Mouse (Mus musculus) brain, embryonic 14.5 days (tissue): ENCODE measurements at regions not wholly inside any gene's neighbourhood (a gene's known extent, or its start where the extent isn't known, plus 50 kb on each side); places are given as distances from the start of the nearest gene placed in this dataset.

Experiments used
- DNase-seq: peaks from one replicate; pipeline ENCODE4 v3.0.0-alpha.2; 2011; ENCODE audit warnings: low read depth
- CTCF ChIP-seq: fragments of 200-500 bp; IDR thresholded peaks from 2 replicates; pipeline ENCODE4 v1.5.1; 2012; ENCODE audit warnings: inconsistent platforms, mild to moderate bottlenecking, moderate library complexity, borderline replicate concordance; ENCODE audit not compliant: insufficient read depth, insufficient read length; ENCODE audit errors: extremely low read depth
- POLR2A ChIP-seq: fragments of 200-500 bp; IDR thresholded peaks from 2 replicates; pipeline ENCODE4 v1.6.1; 2012; ENCODE audit warnings: mild to moderate bottlenecking, inconsistent platforms, borderline replicate concordance; ENCODE audit not compliant: poor library complexity, insufficient read depth, insufficient read length, severe bottlenecking; ENCODE audit errors: extremely low read depth

GRCm38 (mm10) chr17:68057264-68057663 is 53.3 kb upstream of the Arhgap28 start:
- no peak for DNase-seq
- no peak for TF ChIP-seq POLR2A
- TF ChIP-seq CTCF = no peak

GRCm38 (mm10) chr17:68060455-68060854 is 56.5 kb upstream of the Arhgap28 start:
- TF ChIP-seq CTCF (no peak), POLR2A (no peak)
- no peak for DNase-seq

GRCm38 (mm10) chr17:68065751-68066150 is 61.8 kb upstream of the Arhgap28 start:
- TF ChIP-seq POLR2A = no peak
- no peak for TF ChIP-seq CTCF
- DNase-seq = no peak

DNA sequence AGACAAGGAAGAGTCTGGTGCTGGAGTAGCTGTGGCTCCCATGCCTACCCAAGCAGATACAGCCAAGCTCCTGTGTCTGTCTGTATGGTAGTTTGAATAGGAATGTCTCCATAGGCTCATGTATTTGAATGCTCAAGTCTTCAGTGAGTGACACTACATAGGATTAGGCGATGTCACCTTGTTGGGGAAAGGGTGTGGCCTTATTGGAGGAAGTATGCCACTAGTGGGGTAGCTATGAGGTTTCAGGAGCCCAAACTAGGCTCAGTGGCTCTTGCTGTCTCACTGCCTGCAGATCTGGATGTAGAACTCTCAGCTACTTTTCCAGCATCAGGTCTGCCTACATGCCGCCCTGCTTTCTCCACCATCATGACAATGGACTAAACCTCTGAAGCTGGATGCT is 62.3 kb upstream of the Arhgap28 start:
- TF ChIP-seq POLR2A (no peak), CTCF (no peak)
- DNase-seq = no peak

DNA sequence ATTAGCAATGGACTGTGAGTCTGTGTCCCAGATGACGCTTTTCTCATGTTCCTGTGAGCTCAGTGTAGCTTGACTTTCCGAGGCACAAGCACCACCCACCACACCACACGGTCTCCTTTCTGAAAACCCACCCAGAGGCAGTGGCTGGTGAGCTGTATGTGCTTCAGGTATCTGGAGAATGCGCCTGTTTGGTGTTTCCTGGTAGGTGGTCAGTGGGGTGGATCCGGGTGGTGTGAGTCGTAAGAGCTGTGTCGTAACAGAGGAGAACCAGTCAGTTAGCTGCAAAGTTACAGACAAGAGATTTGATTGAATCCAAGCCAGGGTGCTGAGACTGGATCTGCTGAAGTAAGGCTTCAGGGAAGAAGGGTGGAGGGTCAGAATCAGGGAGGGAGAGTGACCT is 65.1 kb upstream of the Arhgap28 start:
- TF ChIP-seq POLR2A = no peak

GRCm38 (mm10) chr17:68069484-68069883 is 65.6 kb upstream of the Arhgap28 start:
- DNase-seq = no peak
- TF ChIP-seq POLR2A = no peak

More for the DNA sequence above, 65.1 kb upstream of the Arhgap28 start:
- no peak for DNase-seq

GRCm38 (mm10) chr17:68071472-68071871 is 67.6 kb upstream of the Arhgap28 start:
- DNase-seq = peak; percentile 18
- TF ChIP-seq POLR2A (no peak), CTCF (no peak)

DNA sequence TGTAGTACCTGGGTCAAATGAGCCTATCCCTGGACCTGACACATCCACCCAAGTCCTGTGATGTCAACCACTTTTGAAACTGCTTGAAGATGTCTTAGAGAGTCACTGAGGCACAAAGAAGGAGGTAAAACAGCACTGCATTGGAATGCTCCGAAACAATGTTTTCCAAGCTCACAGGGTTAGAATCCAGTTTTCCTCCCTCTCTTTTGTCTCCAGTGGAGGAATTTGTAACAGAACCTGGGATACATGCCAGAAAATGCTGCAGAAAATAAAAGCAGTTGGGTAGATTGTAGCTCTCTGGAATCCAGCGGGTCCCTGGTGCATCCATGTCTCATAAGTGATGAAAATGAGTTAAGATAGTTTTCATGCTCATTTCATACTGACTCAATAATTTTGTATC is 71.8 kb upstream of the Arhgap28 start:
- DNase-seq = peak; percentile 52
- TF ChIP-seq POLR2A = no peak
- TF ChIP-seq CTCF = no peak

GRCm38 (mm10) chr17:68078709-68079108 is 74.8 kb upstream of the Arhgap28 start:
- TF ChIP-seq POLR2A = no peak
- TF ChIP-seq CTCF = no peak

DNA sequence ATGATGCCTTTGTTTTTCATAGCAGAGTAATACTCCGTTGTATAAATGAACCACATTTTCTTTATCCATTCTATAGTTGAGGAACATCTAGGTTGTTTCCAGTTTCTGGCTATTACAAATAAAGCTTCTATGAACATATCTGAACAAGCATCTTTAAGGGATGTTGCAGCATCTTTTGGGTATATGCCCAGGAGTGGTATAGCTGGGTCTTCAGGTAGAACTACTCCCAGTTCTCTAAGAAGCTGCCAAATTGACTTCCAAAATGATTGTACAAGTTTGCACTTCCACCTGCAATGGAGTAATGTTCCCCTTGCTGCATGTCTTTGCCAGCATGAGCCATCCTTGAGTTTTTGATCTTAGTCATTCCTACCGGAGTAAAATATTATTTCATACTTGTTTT is 80.5 kb upstream of the Arhgap28 start:
- no peak for DNase-seq
- TF ChIP-seq POLR2A = no peak
- no peak for TF ChIP-seq CTCF

More at GRCm38 (mm10) chr17:68078709-68079108, 74.8 kb upstream of the Arhgap28 start:
- peak; percentile 76 for DNase-seq

DNA sequence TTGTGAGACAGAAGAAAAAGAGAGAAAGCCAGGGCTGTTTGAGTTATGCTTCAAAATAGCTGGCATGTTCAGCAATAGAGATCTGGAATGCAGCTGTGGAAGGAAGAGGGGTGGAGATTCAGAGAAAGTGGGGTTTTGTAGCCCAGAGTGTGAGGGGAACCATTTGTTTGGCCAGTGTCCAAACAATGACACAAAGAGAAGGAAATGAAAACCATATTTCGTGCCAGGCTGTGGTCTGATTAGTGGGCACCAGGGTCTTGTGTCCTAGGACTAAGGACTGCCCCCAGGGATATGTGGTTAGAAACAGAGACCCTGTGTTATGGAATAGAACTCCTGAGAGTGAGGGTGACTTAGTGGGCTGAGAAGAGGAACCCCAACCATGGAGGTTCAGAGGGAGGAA is 83.2 kb upstream of the Arhgap28 start:
- no peak for TF ChIP-seq POLR2A
- TF ChIP-seq CTCF = no peak
- DNase-seq = no peak

DNA sequence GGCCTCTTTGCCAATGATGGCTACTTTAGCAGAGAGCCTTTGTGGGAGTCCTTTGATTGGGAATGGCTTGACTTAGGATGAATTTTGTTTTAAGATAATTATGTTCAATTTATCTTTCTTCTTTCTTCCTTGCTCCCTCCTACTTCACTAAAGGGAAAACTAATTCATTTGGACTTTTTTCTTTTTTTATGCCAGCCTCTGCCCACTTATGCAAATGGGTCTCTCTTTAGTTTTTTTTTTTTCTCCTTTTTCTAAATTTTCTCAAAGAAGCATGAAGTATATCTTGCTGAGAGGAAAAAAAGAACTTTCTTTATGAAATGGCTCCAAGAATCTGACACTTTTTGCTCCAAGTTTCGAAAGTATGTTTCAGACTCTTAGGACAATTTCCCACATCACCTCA is 85.3 kb upstream of the Arhgap28 start:
- no peak for DNase-seq
- TF ChIP-seq CTCF (no peak), POLR2A (no peak)

GRCm38 (mm10) chr17:68089830-68090229 is 85.9 kb upstream of the Arhgap28 start:
- TF ChIP-seq POLR2A = no peak
- DNase-seq = no peak
